Mouse (Mus musculus): ENCODE measurements at regions not wholly inside any gene's neighbourhood (a gene's known extent, or its start where the extent isn't known, plus 50 kb on each side); places are given as distances from the start of the nearest gene placed in this dataset.

DNA sequence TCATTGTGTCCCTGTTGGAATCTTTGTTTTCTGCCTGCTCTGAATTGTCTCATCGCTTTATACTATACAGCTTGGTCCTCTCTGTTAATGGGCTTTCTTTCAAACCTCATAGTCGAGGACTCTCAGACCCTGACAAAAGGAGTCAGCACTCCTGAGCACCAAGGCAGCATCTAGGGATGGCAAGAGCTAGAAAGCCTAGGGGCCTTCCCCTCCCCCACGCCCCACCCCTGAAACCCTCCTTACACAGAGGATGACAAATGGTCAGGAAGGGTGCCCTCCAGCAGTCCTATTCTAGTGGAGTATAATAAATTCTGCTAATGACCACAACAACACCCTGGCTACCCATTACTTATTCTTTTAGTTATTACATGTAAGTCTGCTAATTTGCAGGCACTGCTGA, 74.4 kb downstream of the Tbx19 start:
- DNase-seq (ENCODE audit: low spot score in 2 of 2), result no peak

DNA sequence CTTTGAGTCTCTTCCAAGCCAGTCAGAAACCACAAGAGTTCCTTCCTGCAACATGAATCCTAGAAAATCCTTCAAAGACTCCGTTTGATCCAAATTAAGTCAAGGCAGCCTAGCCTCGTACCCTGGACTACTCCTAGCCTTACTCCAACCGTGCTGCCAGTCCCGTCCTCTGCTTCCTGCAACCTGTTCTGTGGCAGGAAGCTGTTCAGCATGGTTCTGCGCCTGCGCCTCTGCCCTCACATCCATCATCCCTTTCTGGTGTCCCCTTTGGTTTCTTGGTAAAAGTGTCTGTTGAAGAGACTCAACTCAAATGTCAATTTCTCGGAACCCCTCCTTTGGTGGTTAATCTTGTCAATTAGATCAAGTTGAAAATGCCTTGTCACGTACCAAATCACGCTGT, 75.8 kb downstream of the Tbx19 start:
- DNase-seq (ENCODE audit: low spot score in 2 of 2), result no peak

DNA sequence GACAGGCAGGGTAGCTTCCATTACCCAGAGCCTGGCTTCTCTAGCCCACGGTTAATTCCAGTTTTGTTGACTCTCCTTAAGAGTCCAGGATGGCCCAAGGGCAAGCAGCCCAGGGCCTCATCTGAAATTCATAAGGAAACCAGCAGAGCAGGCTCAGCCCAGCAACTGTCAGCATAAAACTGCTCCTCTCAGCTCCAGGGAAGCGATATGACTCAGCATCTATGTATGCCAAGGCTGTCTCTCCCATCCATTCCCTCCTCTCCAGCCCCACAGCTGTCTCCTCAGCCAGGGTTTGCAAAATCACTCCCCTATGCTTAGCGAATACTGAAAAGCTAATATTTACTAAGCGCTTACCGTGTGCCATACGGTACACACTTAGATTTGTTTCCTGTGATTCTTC, 76.4 kb downstream of the Tbx19 start:
- DNase-seq (ENCODE audit: low spot score in 2 of 2), result peak; percentile 63 to 75

DNA sequence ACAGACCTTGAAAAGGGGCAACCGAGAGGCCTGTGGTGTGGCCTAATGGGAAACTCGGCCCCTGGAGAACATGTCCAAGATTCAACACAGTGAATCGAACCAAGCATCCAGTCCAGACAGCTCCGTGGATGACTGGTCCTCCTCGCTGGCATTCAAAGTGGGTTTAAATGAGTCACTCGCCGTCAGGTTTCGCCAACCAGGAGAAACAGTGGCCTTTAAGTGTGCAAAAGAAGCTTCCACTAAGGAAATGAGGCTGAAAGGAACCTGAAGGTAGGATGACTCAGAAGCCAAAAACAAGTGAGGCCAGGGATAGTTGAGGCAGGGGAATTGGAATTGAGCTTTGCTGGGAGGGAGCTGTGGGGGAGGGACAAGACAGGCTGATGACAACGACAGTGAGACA, 80.2 kb downstream of the Tbx19 start:
- no peak for DNase-seq (ENCODE audit: low spot score in 2 of 2)

DNA sequence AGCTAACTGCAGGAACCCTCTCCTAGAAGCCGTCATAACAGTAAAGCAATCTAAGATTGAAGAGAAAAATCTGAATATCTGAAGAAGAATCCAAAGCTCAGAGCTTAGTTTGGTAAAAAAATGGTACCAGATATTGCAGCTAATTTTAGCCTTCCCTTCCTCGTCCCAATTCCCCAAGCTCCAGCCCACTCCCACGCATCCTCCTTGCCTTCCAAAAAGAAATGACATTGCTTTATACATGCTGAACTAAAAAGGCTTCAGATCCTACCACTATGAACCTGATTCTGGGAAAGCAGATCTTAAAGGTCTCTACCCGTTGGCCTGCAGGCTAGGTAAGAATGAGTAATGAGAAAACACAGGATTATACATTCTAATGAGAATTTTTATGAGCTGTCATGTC, 83.3 kb downstream of the Tbx19 start:
- DNase-seq (ENCODE audit: low spot score in 2 of 2), result peak in 1 of 2 experiments; percentile 55

DNA sequence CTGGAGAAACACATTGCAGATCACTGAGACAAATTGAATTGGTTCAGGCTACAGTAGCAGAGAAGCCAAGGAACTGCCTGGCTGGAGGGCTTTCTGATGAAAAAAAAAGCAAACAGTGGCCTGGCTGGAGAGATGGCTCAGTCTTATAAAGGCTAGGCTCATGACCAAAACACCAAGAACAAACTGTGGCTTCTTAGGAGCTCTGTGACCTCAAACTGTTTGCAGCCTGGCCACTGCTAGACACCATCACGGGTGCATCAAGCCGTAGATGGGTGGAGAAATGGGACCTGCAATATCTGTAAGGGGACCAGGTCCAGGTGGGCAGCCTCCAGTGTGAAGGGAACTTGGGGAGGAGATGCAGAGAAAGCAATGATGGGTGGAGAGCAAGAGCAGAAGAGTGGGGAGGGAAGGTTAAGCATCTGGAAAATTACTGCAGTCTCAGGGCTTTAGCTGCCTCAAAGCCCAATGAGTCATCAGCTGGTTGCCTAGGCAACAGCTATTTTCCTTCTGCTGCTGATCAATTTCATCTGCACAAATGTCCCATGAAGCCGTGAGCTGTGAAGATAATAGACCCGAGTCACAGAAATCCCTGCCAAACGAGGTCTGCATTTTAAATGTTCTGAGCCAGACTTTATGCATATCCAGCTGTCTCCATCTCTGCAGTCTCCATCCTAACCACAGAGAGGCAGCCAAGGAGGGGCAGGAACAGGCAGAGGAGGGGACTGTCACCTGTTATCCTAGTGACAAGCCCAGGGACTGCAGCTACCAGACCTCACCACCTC, 85.1 kb downstream of the Tbx19 start:
- peak; percentile 85 to 94 for DNase-seq (ENCODE audit: low spot score in 2 of 2)

DNA sequence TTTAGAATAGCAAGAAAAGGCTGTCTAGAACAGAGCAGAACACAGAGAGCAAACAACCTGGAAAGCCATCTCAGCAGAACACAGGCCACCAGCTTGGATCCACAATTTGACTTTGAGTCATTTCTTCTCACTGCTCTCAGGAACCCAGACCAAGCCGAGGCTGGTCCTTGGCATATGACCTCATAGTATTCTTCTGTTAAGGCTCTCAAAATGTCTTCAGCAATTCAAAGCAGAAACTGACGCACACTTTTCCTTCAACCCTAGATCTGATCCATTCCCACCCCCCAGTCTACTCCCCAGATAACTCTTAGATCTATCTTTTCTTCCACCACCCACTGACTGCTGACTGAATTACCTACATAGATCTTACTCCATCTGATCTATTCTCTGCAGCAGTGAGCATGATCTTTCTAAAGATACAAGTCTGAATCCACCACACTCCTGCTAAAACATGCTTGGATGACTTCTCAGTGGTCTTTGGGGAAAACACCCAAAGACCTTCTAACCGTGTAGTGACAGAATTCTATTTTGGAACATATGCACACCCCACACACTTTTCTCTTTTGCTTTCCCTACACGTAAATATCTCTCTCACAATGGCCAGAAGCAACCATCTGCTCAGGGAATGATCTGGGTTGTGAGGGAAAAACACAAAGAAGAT, 88.6 kb downstream of the Tbx19 start:
- no peak for DNase-seq (ENCODE audit: low spot score in 2 of 2)

DNA sequence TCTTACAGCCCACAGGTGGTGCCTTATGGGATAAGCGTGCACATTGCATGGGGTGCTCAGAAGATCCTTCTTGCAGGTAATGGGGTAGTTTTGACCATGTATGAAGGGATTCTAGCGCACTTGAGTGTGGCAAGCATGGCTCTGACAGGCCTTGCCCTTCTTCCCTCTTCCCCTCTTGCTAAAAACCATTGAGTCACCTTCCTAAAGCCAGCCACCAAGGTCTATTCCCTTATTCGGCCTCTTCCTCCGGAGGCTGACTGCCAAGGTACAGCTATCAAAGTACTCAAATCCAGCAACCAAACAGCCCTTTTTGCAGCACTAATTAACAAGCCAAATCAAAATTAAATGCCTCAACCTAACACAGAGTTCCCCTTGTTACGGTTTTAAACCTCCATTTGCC, 95.6 kb downstream of the Tbx19 start:
- no peak for DNase-seq (ENCODE audit: low spot score in 2 of 2)

DNA sequence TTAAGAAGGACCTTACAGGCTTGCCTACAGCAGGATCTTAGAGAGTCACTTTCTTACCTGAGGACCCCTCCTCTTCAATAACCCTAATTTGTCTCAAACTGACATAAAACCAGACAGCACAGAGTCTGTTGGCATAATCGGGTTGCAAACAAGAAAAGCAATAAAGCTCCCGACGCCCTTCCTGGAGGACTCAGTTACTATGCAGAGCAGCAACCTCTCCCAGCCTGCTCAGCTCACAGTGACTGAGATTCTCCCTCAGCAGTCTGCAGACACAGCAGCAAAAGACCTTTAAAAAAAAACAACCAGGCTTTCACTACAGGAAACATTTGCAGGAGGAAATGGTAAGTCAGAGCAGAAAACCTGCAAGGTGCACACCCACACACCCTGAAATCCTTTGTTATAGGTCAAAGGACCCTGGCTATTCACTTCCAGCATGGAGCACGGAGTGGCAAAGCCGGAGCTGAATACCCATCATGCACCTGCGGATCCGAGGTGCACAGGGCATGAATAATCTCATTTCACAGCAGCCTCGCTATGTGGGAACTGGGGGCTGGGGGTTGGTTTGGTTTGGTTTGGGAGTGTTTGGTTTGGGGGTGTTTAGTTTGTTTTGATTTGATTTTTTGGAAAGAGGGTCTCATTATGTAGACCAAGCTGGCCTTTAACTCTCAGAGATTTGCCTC, 97.6 kb downstream of the Tbx19 start:
- DNase-seq (ENCODE audit: low spot score in 2 of 2), result peak in 1 of 2 experiments; percentile 28

DNA sequence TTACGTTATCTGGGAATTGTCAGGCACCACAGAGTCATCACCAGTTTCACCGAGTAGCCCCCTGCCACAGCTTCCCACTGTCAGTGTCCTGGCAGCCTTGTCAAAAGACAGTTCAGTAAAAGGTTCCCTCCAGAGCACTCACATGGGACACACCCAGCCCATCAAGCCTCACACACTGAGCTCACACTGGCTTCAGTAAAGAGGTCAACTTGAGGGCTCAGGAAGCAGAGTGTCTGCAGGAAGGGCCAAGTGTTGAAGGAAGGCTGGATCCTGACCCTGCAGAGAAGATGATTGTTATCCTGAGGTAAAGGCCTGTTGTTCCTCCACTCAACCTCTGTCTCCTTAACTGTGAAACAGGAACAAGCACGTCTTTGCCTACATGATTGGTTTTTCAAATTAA, 99.2 kb downstream of the Tbx19 start:
- DNase-seq (ENCODE audit: low spot score in 2 of 2), result peak in 1 of 2 experiments; percentile 14

DNA sequence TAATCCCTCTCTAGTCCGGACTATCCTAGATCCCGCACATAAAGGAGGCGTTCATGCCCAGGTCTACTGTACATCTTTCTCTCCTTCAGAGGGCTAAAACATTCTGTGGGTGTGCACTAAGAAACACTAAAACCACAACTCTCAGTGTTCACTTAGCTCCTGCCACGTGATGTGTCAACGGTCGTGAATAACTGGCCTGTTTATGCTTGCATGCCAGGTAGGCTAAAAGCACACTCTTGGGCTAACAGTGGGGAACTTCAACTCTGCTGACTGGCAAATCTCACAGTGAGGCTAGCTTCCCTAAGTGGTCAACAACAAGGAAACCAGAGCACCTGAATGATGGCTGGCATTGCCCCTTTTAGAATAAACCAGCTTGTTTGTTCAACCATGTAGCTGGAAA, 106.3 kb downstream of the Tbx19 start:
- DNase-seq (ENCODE audit: low spot score in 2 of 2), result no peak

DNA sequence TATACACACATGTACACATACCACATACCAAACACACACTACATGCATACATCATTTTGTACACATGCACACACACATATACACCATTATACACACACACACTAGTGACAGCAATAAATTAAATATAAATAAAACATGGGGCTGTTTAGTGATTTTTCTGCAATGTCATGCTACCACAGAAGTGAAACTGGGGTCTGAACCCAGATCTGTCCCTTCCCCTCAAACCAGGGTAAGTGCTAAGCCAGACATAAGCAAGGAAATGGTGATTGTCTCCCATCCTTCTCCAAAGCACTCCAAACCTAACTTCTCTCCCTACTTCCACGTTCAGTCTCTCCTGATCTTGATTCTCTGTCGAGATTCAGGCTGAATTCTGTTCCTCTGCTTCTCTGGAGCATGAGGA, 109.3 kb downstream of the Tbx19 start:
- no peak for DNase-seq (ENCODE audit: low spot score in 2 of 2)

DNA sequence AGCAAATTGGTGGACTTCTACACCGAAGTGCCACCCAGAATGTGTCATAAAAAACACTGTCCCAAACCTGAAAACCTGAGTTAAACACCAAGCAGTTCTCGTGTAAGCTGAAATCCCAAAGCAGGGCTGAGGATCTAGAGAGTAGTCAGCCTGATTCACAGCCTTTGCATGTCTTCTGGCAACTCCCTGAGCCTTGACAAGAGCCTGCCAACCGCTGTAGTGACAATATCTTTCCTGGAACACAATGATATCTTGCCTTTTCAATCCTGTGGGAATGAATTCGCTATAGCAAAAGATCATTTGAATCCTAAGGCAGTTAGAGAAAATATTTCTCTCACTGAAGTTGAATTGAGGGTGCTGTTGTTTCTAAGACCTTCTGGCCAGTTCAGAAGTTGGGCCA, 110.4 kb downstream of the Tbx19 start:
- peak in 1 of 2 experiments; percentile 14 for DNase-seq (ENCODE audit: low spot score in 2 of 2)

DNA sequence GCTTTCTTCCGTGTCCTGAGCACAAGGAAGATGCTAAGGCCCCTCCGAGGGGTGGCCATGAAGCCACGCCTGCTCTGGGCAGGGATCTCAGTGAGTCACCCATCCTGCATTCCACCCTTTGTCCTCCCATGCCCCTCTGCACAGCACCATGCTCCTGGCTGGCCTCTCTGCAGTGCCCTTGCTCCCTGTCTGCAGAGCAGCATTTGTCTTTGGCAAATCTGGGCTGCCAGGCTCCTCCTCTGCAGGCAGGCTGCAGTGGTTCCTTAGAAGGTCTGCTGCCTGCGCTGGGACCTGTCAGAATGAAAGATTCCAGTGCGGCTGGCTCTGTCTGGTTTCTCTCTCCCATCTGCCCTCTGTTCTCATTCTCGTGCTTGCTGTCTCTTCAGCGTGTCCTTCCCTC, 111.3 kb upstream of the Xcl1 start:
- DNase-seq (ENCODE audit: low spot score in 2 of 2), result peak; percentile 50 to 63

DNA sequence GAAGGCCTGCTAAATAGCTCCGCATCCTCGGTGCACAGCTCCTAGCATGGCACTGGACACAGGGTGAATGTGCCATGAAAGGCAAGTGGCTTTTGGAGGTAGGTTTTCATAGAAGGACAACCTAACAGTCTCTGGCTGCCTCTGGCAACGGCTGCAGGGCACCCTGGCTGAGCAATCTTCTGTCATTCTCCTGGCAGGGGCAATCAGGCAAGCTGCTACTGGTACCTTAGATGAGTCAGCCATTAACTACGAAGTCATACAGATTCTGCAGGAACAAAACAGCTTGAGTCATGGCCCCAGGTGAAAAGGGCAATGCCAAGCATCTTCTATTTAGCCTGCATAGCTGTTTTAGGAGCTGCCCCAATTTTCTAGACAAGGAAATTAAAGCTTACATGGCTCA, 110.7 kb upstream of the Xcl1 start:
- DNase-seq (ENCODE audit: low spot score in 2 of 2), result peak in 1 of 2 experiments; percentile 19

DNA sequence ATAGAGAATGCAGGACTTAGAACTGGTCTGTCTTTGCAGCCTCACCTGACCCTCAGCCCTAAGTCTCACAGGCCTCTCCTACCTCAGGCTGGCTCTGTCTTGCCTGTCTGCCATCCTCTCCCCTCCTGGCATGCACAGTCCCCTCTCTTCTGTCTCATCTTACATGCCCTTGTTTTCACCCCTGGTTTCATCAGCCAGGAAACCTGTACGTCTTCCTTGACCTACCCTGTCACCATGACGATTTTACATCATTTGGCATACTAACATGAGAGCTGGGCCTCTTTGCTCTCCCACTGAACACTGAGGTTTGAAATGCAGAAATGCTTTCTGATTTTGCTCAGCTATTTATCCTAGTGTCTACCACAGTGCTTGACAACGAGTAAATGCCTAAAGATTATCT, 108.0 kb upstream of the Xcl1 start:
- DNase-seq (ENCODE audit: low spot score in 2 of 2), result peak in 1 of 2 experiments; percentile 15

DNA sequence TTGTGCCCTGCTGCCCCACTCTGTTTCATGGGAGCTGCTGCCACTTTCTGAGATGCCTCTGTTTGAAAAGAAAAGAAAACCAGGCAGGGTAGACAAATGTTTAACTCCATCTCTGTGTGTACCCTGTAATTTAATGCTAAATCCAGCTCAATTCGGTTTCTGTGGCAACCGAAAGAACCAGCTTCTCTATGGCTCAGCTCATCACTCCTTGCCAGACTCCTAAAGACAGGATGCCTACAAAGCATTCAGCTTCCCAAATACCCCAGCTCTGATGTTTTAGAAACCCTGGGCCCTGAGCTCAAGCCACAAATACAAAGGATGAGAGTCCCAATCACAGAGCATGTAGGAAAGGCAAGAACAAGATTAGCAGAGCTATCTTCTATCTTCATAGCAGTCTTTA, 106.8 kb upstream of the Xcl1 start:
- DNase-seq (ENCODE audit: low spot score in 2 of 2), result peak; percentile 45 to 80

DNA sequence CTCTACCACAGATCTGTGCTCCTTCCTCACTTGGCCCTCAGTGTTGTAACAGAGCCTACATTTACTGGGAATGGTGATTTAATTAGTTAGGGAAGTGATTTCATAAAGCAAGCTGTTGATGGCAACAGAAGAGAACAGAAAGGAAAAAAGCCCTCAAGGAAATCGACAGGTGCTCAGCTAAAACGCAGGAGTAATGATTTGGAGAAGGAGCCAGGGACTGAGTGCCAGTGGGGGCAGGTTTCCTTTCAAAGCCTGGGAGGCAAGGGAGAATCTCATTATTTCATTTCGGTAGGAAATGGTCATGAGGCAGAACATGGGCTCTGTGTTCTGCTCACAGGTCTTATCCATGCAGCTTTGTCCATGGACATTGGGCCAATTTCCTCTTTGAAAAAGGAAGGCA, 101.3 kb upstream of the Xcl1 start:
- DNase-seq (ENCODE audit: low spot score in 2 of 2), result peak in 1 of 2 experiments; percentile 17

DNA sequence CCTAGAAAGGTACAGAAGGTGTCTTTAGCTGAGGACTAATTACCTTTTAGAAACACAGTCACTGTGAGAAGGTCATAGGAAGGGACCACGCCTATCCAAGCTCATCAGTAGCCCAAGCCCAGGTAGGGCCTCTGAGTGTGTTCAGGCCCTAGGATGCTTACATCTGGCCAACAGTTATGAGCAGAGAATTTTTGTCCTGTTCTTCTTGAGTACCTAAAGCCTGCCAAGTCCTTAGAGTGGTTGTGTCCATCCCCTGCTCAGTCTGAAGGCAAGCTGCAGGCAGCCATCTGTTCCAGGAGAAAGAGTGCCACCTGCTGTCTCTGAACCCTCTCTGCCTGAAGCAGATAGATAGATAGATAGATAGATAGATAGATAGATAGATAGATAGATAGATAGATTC, 100.3 kb upstream of the Xcl1 start:
- DNase-seq (ENCODE audit: low spot score in 2 of 2), result peak; percentile 74 to 83

DNA sequence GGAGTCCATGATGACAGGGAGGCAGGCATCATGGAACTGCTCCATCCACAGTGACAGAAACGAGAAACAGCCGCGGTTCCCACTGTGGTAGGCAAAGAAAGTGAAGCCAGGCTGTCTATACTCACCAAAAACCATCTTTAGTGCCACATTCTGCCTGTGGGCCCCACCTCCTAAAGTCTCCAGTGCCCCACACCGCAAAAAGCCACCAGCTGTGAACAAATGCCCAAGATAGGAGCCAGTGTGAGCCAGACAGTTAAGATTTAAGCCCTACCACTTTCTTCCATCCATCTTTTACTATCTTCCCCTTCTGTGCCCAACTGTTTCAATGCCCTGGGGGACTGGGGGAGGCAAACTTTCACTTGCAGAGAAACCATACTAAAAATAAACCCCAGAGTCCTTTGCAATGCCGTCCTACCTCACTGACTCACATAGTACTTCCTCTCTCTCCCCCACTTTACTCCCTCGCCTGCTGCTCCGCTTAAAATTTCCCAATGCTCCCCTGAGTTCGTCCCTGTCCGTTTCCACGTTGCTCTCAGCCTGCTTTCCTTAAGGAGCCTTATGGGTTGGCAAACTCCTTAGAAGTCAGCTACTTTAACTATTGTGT, 85.7 kb upstream of the Xcl1 start:
- no peak for DNase-seq (ENCODE audit: low spot score in 2 of 2)

DNA sequence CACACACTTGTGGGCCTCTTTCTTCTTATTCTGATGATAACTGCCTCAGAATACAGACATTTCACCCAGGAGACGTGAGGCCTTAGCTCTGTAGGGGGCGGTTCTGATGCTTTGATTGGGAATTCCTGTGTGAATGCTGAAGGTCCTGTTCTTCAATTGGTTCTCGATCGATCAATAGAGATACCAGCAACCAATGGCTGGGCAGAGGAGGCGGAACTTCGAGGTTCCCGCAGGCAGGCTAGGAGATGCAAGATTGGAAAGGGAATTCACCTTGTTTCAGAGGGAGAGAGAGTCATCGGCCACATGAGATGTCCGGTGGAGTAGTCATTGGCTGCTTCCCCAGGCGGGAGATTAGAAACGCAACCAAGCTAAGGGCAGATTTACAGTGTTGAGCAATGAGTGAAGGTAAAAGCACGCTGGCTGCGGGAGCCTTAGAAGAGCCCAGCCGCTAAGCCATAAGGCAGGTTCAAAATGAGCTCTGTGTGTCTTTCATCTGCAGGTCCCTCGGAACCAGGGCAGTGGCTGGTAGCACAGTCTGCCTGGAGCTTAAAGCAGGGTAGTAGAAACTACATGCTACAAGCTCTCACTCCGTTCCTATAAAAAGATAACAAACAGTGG, 83.5 kb upstream of the Xcl1 start:
- peak; percentile 77 to 89 for DNase-seq (ENCODE audit: low spot score in 2 of 2)

DNA sequence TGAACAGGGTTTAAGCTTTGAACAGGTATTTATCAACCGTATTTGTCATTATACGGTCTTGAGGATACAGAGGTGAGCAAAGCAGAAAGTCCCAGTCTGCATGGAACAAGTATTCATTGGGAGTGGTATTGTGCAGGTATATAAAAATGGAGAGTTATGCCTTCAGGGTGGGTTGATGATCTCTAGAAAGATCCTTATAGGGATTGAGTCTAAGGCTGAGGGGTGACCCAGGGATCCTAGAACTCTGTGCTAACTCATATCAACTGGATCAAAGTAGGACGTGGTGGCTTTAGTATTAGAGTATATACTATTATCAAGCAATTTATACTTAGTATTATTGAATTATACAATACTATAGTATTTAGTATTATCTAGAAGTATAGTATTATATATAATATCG, 82.9 kb upstream of the Xcl1 start:
- no peak for DNase-seq (ENCODE audit: low spot score in 2 of 2)
